Mouse (Mus musculus) ES-E14 (cell line): ENCODE results near the gene Ankrd9. TPM values are rescaled to one million over a fixed set of nuclear protein-coding genes. Genes with fewer than 3 reads are reported as not detected.

Experiments
- DNase-seq: peaks from one replicate; pipeline ENCODE4 v3.0.0-alpha.2; 2013; ENCODE audit warnings: low read depth, low spot score
- H3K27ac ChIP-seq: 2 replicates; pipeline ENCODE4 v1.5.1; 2012; ENCODE audit warnings: low read depth, mild to moderate bottlenecking, low read length, moderate library complexity, mixed read lengths; ENCODE audit not compliant: poor library complexity, insufficient read depth, severe bottlenecking
- H3K36me3 ChIP-seq: 2 replicates; pipeline ENCODE4 v1.6.1; 2012; ENCODE audit warnings: mild to moderate bottlenecking, low read length, moderate library complexity, mixed read lengths; ENCODE audit not compliant: control insufficient read depth, poor library complexity, insufficient read depth, severe bottlenecking
- H3K4me1 ChIP-seq, 2 experiments: fragments of 150-350 bp in 1 of 2; sonication (generic) in 1 of 2; 2 replicates each; pipeline ENCODE4 v1.6.1; 2012; ENCODE audit warnings: low read length in 2 of 2, mild to moderate bottlenecking in 1 of 2, mixed read lengths in 1 of 2; ENCODE audit not compliant: control insufficient read depth in 2 of 2, insufficient read depth in 2 of 2, poor library complexity in 1 of 2
- H3K4me3 ChIP-seq, 2 experiments: fragments of 150-350 bp in 1 of 2; sonication (generic) in 1 of 2; 2 replicates each; pipeline ENCODE4 v1.5.1; 2012; ENCODE audit warnings: low read length in 2 of 2, low read depth in 1 of 2, mild to moderate bottlenecking in 1 of 2, mixed read lengths in 1 of 2; ENCODE audit not compliant: insufficient read depth in 1 of 2, poor library complexity in 1 of 2, severe bottlenecking in 1 of 2
- H3K9ac ChIP-seq: 2 replicates; pipeline ENCODE4 v1.6.1; 2012; ENCODE audit warnings: low read depth, mild to moderate bottlenecking, low read length, mixed read lengths; ENCODE audit not compliant: poor library complexity, insufficient read depth, severe bottlenecking
- H3K9me3 ChIP-seq: fragments of 150-350 bp; sonication (generic); 2 replicates; pipeline ENCODE4 v1.6.1; 2012; ENCODE audit warnings: low read depth, mild to moderate bottlenecking, low read length; ENCODE audit not compliant: control insufficient read depth, insufficient read depth
- CHD2 ChIP-seq: IDR thresholded peaks from 2 replicates; pipeline ENCODE4 v1.6.1; 2014; ENCODE audit warnings: mild to moderate bottlenecking, low read depth, low read length, inconsistent platforms
- HCFC1 ChIP-seq: IDR thresholded peaks from 2 replicates; pipeline ENCODE4 v1.6.1; 2012; ENCODE audit warnings: low read length, inconsistent platforms, borderline replicate concordance; ENCODE audit not compliant: insufficient read depth
- MAFK ChIP-seq: IDR thresholded peaks from 2 replicates; pipeline ENCODE4 v1.6.1; 2014; ENCODE audit warnings: mild to moderate bottlenecking, low read depth, low read length, inconsistent platforms; ENCODE audit not compliant: insufficient read depth
- ZC3H11A ChIP-seq: IDR thresholded peaks from 2 replicates; pipeline ENCODE4 v1.6.1; 2012; ENCODE audit warnings: low read depth, mild to moderate bottlenecking, inconsistent platforms, low read length, borderline replicate concordance
- ZNF384 ChIP-seq: IDR thresholded peaks from 2 replicates; pipeline ENCODE4 v1.6.1; 2012; ENCODE audit warnings: low read depth, low read length, inconsistent platforms
- in situ Hi-C, 2 experiments: fragments of 600-800 bp; cut with MboI; formaldehyde crosslinking; loops; one replicate each; pipeline ENCODE4 v1.15.1; 2025; ENCODE audit warnings: low sequenced_read_pairs in 2 of 2, inconsistent platforms in 1 of 2; ENCODE audit not compliant: unreplicated experiment in 2 of 2
- total RNA-seq: library from RNA; depleted of rRNA; stranded (reverse); fragments of 300-350 nt; gene quantifications from 2 replicates; pipeline ENCODE4 v1.2.3, GENCODE M21; 2012

Ankrd9 gene
- total RNA-seq, 1 experiment = 12.4 TPM

GRCm38 (mm10) chr12:110981736-110982135, 2.9 kb upstream of the Ankrd9 start:
- Histone ChIP-seq H3K36me3 (peaks cover 7% of the 10 kb centered on the region; the same call in 1 of the 2 replicates), H3K9me3 (no peaks in the 10 kb centered on the region), H3K4me1 (peaks cover 3 to 11% of the 10 kb centered on the region in 2 experiments; a peak in 2 of 4 replicates), H3K9ac (no peak overlapping the region), H3K4me3 (no peak overlapping the region), H3K27ac (no peak overlapping the region)
- in situ Hi-C loops = no loop called here
- TF ChIP-seq ZNF384 = no peak
- no peak for DNase-seq

DNA sequence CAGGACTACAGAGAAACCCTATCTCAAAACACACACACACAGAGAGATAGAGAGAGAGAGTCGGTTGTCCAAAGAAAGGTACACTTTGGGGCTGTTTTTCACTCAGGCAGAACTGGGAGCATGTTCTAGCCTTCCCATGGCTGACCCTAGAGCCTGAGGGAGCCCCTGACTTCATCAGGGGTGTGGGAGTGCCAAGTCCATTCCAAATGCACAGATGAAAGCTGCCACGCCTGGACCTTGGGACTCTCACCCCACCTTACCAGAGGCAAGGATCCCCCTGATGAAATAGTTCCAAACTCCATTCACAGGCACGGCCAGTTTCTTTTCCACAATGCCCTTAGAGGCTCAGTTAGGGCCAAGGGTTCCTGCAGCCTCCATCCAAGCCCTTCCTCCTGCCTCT, 968 bp upstream of the Ankrd9 start:
- no peak for TF ChIP-seq CHD2
- TF ChIP-seq MAFK = no peak
- no peak for TF ChIP-seq ZC3H11A
- in situ Hi-C loops = no loop called here
- H3K27ac ChIP-seq = no peak overlapping the region
- H3K9ac ChIP-seq = no peak overlapping the region
- no peaks in the 10 kb centered on the region for H3K9me3 ChIP-seq
- peaks cover 25% of the 10 kb centered on the region; the same call in 1 of the 2 replicates for H3K36me3 ChIP-seq
- DNase-seq = no peak
- H3K4me3 ChIP-seq = no peak overlapping the region
- H3K4me1 ChIP-seq = peaks cover 3 to 14% of the 10 kb centered on the region in 2 experiments; a peak in 2 of 4 replicates

- Histone ChIP-seq H3K9me3 (no peaks in the 10 kb centered on the region), H3K4me3 (peak overlapping the region; percentile 91 to 96), H3K4me1 (peaks cover 3 to 7% of the 10 kb centered on the region in 2 experiments; a peak in 2 of 4 replicates), H3K9ac (peak overlapping the region; percentile 89), H3K36me3 (peaks cover 29% of the 10 kb centered on the region; the same call in 1 of the 2 replicates), H3K27ac (no peak overlapping the region)
- in situ Hi-C loops = no loop called here
- DNase-seq = no peak
- TF ChIP-seq HCFC1 = no peak
- TF ChIP-seq ZNF384 = no peak
- no peak for TF ChIP-seq CHD2
- TF ChIP-seq MAFK = no peak
Observed at GRCm38 (mm10) chr12:110977896-110978606, 789 bp downstream of the Ankrd9 start.

DNA sequence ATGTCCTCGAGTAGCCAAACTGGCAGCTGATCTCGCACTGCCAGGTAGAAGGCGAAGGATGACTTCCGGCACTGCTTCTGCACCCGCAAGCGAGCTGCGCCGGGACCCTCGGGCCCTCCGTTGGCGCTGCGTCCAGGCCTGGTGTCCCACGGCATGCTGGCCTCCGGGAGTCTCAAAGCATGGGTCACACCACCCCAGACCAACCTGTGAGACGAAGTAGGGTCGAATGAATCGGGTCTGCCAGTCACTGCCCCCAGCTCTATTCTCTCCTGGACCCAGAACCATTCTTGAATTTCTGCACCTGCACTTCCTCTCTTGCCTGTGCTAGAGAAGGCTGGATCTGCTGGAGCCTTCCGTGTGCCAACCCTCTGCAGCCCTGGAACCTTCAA, 1.5 kb downstream of the Ankrd9 start:
- DNase-seq = no peak
- peaks cover 3 to 7% of the 10 kb centered on the region in 2 experiments; a peak in 2 of 4 replicates for H3K4me1 ChIP-seq
- H3K4me3 ChIP-seq = peak overlapping the region; percentile 50 to 91; a peak in 3 of 4 replicates
- H3K36me3 ChIP-seq = peaks cover 29% of the 10 kb centered on the region; the same call in 1 of the 2 replicates
- in situ Hi-C loops = no loop called here
- peak overlapping the region; percentile 2; the same call in 1 of the 2 replicates for H3K9ac ChIP-seq
- no peak overlapping the region for H3K27ac ChIP-seq
- TF ChIP-seq CHD2 (no peak), ZC3H11A (no peak), HCFC1 (no peak), ZNF384 (no peak), MAFK (no peak)
- H3K9me3 ChIP-seq = no peaks in the 10 kb centered on the region
